Mouse (Mus musculus) hindbrain, embryonic 16.5 days (tissue): Measurements from ENCODE around the gene Commd7. TPM values are rescaled to one million over a fixed set of nuclear protein-coding genes. Genes with fewer than 3 reads are reported as not detected.

ENCODE experiments used
- ATAC-seq: fragments of 200-750 bp; cut with Nextera tagmentation; 2 replicates; pipeline ENCODE4 v1.8.0; 2017; ENCODE audit warnings: moderate TSS enrichment, moderate library complexity
- H3K27ac ChIP-seq: fragments of 300-500 bp; sonication (generic); 2 replicates; pipeline ENCODE4 v1.5.1; 2014; ENCODE audit warnings: low read depth, mild to moderate bottlenecking, control low read depth, low read length, moderate library complexity
- H3K27me3 ChIP-seq: fragments of 300-500 bp; sonication (generic); replicated peaks from 2 replicates; pipeline ENCODE4 v1.6.1; 2014; ENCODE audit warnings: low read length; ENCODE audit not compliant: control insufficient read depth, insufficient read depth
- H3K36me3 ChIP-seq: fragments of 300-500 bp; sonication (generic); 2 replicates; pipeline ENCODE4 v1.6.1; 2014; ENCODE audit warnings: mild to moderate bottlenecking, low read length, moderate library complexity, mixed read lengths; ENCODE audit not compliant: control insufficient read depth, insufficient read depth
- H3K4me1 ChIP-seq: fragments of 300-500 bp; sonication (generic); 2 replicates; pipeline ENCODE4 v1.6.1; 2014; ENCODE audit warnings: low read depth, low read length; ENCODE audit not compliant: control insufficient read depth, insufficient read depth
- H3K4me2 ChIP-seq: fragments of 300-500 bp; sonication (generic); 2 replicates; pipeline ENCODE4 v1.6.1; 2014; ENCODE audit warnings: mild to moderate bottlenecking, low read length, control low read depth, moderate library complexity
- H3K4me3 ChIP-seq: fragments of 300-500 bp; sonication (generic); 2 replicates; pipeline ENCODE4 v1.5.1; 2014; ENCODE audit warnings: mild to moderate bottlenecking, low read length, control low read depth, moderate library complexity
- H3K9ac ChIP-seq: fragments of 300-500 bp; sonication (generic); 2 replicates; pipeline ENCODE4 v1.6.1; 2014; ENCODE audit warnings: low read depth, mild to moderate bottlenecking, control low read depth, low read length, moderate library complexity
- H3K9me3 ChIP-seq: fragments of 300-500 bp; sonication (generic); 2 replicates; pipeline ENCODE4 v1.6.1; 2014; ENCODE audit warnings: mild to moderate bottlenecking, low read length, moderate library complexity; ENCODE audit not compliant: control insufficient read depth
- WGBS: fragments of 180-500 bp; shearing (Covaris S2); extraction: QIAGEN DNeasy Blood & Tissue Kit; methylation state at CpG from one replicate; pipeline ENCODE4 v1.1.7; 2014; 5-methylcytosine and 5-hydroxymethylcytosine counted together
- polyA plus RNA-seq: library from polyadenylated mRNA; unstranded; fragments of >200 nt; fragmentation: Nextera tagmentation; extraction: Ambion mirVana; gene quantifications from 2 replicates; pipeline ENCODE4 v1.2.1, GENCODE M21; 2015

The Commd7 gene
- polyA plus RNA-seq, 1 experiment from 2014 or later = 94.7 TPM

- Histone ChIP-seq H3K27ac (no peak overlapping the region), H3K9me3 (no peaks in the 10 kb centered on the region), H3K4me2 (no peak overlapping the region), H3K27me3 (no peaks in the 10 kb centered on the region), H3K4me1 (peaks cover 17% of the 10 kb centered on the region), H3K4me3 (no peak overlapping the region), H3K9ac (no peak overlapping the region), H3K36me3 (no peaks in the 10 kb centered on the region)
- ATAC-seq = no peak
- 100% methylated on average over 1 of the region's 1 CpGs for WGBS
Observed at GRCm38 (mm10) chr2:153611743-153612142, 20.8 kb downstream of the Commd7 start.

DNA sequence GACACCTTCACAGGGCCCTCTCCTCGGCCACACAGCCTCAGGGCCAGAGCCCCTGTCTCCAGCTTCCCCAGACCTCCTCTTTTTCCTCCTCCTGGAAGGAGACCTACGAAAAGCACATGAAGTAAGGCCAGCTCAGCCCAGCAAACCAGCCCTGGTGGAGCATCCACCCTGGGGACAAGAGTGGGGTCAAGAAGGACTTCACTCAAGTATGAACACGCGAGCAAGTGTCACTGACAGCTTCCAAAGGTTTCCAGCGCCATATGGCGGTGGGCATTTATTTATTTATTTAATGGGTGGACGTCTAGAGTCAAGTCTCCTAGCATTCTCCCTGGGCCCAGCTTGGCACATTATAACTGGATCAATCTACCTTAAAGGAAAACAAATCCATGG, 21.3 kb downstream of the Commd7 start:
- Histone ChIP-seq H3K4me3 (no peak overlapping the region), H3K27me3 (no peaks in the 10 kb centered on the region), H3K4me1 (peaks cover 17% of the 10 kb centered on the region), H3K4me2 (no peak overlapping the region), H3K9me3 (no peaks in the 10 kb centered on the region), H3K9ac (peak overlapping the region; percentile 45), H3K27ac (peak overlapping the region; percentile 71), H3K36me3 (no peaks in the 10 kb centered on the region)
- ATAC-seq = no peak
- 55% methylated on average over 7 of the region's 7 CpGs for WGBS

DNA sequence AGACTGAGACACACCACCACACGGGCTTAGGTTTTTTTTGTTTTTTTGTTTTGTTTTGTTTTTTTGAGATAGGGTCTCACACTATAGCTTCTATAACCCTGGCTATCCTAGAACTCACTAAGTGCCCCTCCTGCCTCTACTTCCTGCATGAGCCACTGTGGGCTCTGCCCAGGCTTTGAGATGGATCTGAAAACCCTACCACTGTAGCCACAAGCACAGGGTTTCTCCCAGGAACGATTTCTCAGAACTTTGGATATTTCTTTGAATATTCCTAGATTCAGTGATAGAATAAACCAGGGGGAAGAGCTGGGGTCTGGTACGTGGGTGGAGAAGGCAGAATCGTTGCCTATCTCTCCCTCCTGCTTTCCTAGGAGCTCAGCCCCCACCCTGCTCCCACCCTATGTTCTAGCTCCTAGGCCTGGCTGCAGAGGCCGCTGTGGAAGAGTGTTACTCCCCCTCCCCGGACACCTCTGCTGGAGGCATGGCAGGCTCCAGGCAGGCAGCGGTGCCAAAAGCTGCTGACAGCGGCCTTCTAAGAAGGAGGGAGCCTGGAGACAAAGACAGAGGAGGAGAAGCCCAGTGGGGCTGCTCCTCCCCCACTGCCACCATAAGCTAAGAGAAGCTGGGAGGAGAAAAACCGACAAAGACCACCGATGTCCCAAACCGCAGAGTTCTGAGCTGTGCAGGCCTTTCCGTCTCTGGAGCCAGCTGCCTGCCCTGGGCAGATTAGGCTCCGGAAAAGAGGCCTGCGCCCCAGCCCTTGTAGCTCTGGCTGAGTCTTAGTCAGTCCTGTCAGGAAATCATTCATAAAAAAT, 21.9 kb downstream of the Commd7 start:
- ATAC-seq = peak; percentile 67
- H3K9me3 ChIP-seq = no peaks in the 10 kb centered on the region
- H3K36me3 ChIP-seq = no peaks in the 10 kb centered on the region
- no peak overlapping the region for H3K4me2 ChIP-seq
- peak overlapping the region; percentile 45 for H3K9ac ChIP-seq
- H3K27me3 ChIP-seq = no peaks in the 10 kb centered on the region
- H3K4me1 ChIP-seq = peaks cover 17% of the 10 kb centered on the region
- H3K4me3 ChIP-seq = no peak overlapping the region
- WGBS = 14% methylated on average over 14 of the region's 14 CpGs
- peak overlapping the region; percentile 71 for H3K27ac ChIP-seq

- ATAC-seq = peak; percentile 77
- WGBS = 9% methylated on average over 9 of the region's 9 CpGs
- H3K36me3 ChIP-seq = no peaks in the 10 kb centered on the region
- no peak overlapping the region for H3K9ac ChIP-seq
- H3K4me3 ChIP-seq = no peak overlapping the region
- H3K4me1 ChIP-seq = peaks cover 17% of the 10 kb centered on the region
- 0 out of 2 replicates have a peak overlapping the region, but pooled peaks have one; percentile 2 for H3K27ac ChIP-seq
- no peaks in the 10 kb centered on the region for H3K27me3 ChIP-seq
- H3K9me3 ChIP-seq = no peaks in the 10 kb centered on the region
- no peak overlapping the region for H3K4me2 ChIP-seq
Observed at GRCm38 (mm10) chr2:153609548-153609947, 23.0 kb downstream of the Commd7 start.

DNA sequence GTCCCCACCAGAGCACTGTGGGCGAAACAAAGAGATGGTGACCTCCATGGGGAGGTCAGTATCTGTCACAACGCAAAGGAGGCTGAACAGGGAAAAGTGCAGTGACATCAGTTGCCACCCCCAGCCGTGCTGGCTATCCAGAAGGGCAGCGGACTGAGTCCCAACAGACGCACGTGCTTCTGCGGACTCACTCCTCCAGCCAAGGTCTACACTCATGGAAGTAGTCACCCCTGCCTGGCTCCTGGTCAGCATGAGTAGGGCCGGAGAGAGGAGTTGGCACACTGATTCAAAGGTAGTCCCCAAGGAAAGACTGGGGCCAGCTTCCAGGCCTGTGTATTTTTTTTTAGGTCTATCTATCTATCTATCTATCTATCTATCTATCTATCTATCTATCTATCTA, 23.5 kb downstream of the Commd7 start:
- Histone ChIP-seq H3K27me3 (no peaks in the 10 kb centered on the region), H3K9ac (no peak overlapping the region), H3K27ac (no peak overlapping the region), H3K4me2 (no peak overlapping the region), H3K4me1 (peaks cover 17% of the 10 kb centered on the region), H3K4me3 (no peak overlapping the region), H3K9me3 (no peaks in the 10 kb centered on the region), H3K36me3 (no peaks in the 10 kb centered on the region)
- ATAC-seq = no peak
- 47% methylated on average over 8 of the region's 8 CpGs for WGBS

- no peak overlapping the region for H3K4me3 ChIP-seq
- no peaks in the 10 kb centered on the region for H3K27me3 ChIP-seq
- WGBS = 70% methylated on average over 13 of the region's 13 CpGs
- peak; percentile 62 for ATAC-seq
- H3K9me3 ChIP-seq = no peaks in the 10 kb centered on the region
- no peak overlapping the region; the same call in 1 of the 2 replicates for H3K9ac ChIP-seq
- peaks cover 17% of the 10 kb centered on the region for H3K4me1 ChIP-seq
- H3K4me2 ChIP-seq = no peak overlapping the region
- H3K27ac ChIP-seq = 0 out of 2 replicates have a peak overlapping the region, but pooled peaks have one; percentile 12
- no peaks in the 10 kb centered on the region for H3K36me3 ChIP-seq
Observed at GRCm38 (mm10) chr2:153607870-153608515, 24.6 kb downstream of the Commd7 start.

GRCm38 (mm10) chr2:153606421-153606820, 26.2 kb downstream of the Commd7 start:
- Histone ChIP-seq H3K27me3 (no peaks in the 10 kb centered on the region), H3K27ac (no peak overlapping the region), H3K36me3 (no peaks in the 10 kb centered on the region), H3K9me3 (no peaks in the 10 kb centered on the region), H3K4me3 (no peak overlapping the region), H3K4me2 (no peak overlapping the region), H3K9ac (no peak overlapping the region), H3K4me1 (peaks cover 17% of the 10 kb centered on the region)
- ATAC-seq = no peak
- WGBS = 84% methylated on average over 3 of the region's 3 CpGs

- H3K27ac ChIP-seq = no peak overlapping the region
- no peak overlapping the region for H3K9ac ChIP-seq
- 37% methylated on average over 4 of the region's 4 CpGs for WGBS
- H3K36me3 ChIP-seq = no peaks in the 10 kb centered on the region
- no peaks in the 10 kb centered on the region for H3K27me3 ChIP-seq
- peaks cover 16% of the 10 kb centered on the region for H3K4me1 ChIP-seq
- no peak for ATAC-seq
- no peak overlapping the region for H3K4me2 ChIP-seq
- no peak overlapping the region for H3K4me3 ChIP-seq
- no peaks in the 10 kb centered on the region for H3K9me3 ChIP-seq
Observed at GRCm38 (mm10) chr2:153603724-153604123, 28.9 kb downstream of the Commd7 start.
